17 mouse cellular contexts compared by ENCODE assay signal in genomic region chr4:138312105-138312504, GRCm38 (mm10). TPM values are rescaled to one million over a fixed set of nuclear protein-coding genes. Genes with fewer than 3 reads are reported as not detected.
"Had no signal": no experiment of that assay in that cellular context is flagged by ENCODE, and none has a peak within 500 bp of the region (broad histone marks: within the 10 kb centered on the region; RNA-seq: fewer than 3 reads in every experiment).

No protein-coding gene starts in this region.

- H3K9me3 ChIP-seq: heart, embryonic 13.5 days; heart, embryonic 15.5 days; hindbrain, embryonic 13.5 days; hindbrain, embryonic 15.5 days; intestine, embryonic 15.5 days; kidney, embryonic 15.5 days had no signal

- H3K4me3 ChIP-seq: heart, embryonic 13.5 days; heart, embryonic 15.5 days; hindbrain, embryonic 10.5 days; hindbrain, embryonic 12.5 days; hindbrain, embryonic 13.5 days; hindbrain, embryonic 15.5 days; intestine, embryonic 15.5 days; kidney, embryonic 15.5 days; layer of hippocampus, adult 2 months; left cerebral cortex, adult 2 months had no signal

- DNase-seq: layer of hippocampus, adult 9-11 months; layer of hippocampus, postnatal 36 days had no signal

- H3K4me1 ChIP-seq: heart, embryonic 13.5 days; heart, embryonic 15.5 days; intestine, embryonic 15.5 days had no signal

- H3K27me3 ChIP-seq: heart, embryonic 13.5 days; heart, embryonic 15.5 days; hindbrain, embryonic 12.5 days; hindbrain, embryonic 13.5 days; hindbrain, embryonic 15.5 days; intestine, embryonic 15.5 days; kidney, embryonic 15.5 days had no signal

- H3K27ac ChIP-seq: heart, embryonic 13.5 days; heart, embryonic 15.5 days; hindbrain, embryonic 10.5 days; hindbrain, embryonic 12.5 days; hindbrain, embryonic 13.5 days; hindbrain, embryonic 14.5 days; hindbrain, embryonic 15.5 days; hindbrain, postnatal 0 days; intestine, embryonic 15.5 days; kidney, embryonic 15.5 days; kidney, postnatal 0 days; layer of hippocampus, adult 2 months; left cerebral cortex, adult 2 months had no signal

RNA-seq across cellular contexts. Expression of gene Cda, which starts 55.7 kb away (rescaled TPM):
- total RNA-seq: hematopoietic stem cell, adult 5-6 weeks had no signal
- polyA plus RNA-seq: inflammation-experienced regulatory T-cells, adult 6 months had no signal
